Mouse (Mus musculus) ovary, adult 10 weeks (tissue): Measurements from ENCODE around the gene Ube3a. TPM values are rescaled to one million over a fixed set of nuclear protein-coding genes. Genes with fewer than 3 reads are reported as not detected.

ENCODE experiments used
- polyA plus RNA-seq: library from polyadenylated mRNA; stranded (reverse); fragments of 350-450 nt; fragmentation: Illumina TruSeq; extraction: RNeasy Lipid Tissue Mini Kit (QIAGEN cat#74804); gene quantifications from one replicate; pipeline ENCODE4 v1.2.3, GENCODE M21; 2014

The Ube3a gene
- 367 TPM for polyA plus RNA-seq

DNA sequence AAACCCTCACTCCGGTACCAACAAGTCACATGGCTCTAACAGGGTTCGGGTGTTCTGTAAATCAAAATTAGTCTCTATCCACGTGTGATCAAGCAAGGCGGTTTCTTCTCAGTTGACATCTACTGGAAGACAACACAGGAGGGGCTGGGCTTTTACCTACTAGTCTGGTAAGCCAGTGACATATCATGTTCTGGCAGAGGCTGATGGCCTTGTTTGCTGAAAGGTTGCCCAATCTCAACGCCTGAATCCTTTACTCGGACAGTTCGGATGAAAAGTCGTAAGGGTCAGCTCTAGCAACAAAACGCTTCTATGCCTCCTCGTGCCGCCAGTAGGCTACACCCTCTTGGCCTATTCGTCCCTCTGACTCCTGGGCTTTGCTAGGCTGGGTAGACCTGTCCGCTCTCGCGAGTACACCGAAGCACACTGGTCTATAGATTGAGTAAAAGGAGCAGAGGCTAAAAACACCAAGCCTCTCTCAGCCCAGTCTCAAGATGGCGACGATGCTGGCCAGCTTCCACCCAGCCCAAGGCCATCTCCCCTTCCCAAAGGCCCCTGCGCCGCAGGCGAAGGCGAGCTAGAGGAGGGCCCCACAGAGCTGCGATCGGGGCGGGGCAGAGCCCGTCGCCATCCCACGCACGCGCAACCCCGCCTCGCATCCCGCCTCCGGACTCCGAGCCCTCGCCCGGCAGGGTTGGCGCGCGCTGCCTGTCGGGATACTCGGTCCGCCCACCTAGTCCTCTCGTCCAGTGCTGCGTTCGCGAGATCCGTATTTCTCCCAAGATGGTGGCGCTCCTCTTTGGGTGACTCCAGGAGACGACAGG is at the start of gene Ube3a:
Gene Ube3a (plus strand): TSS at position 706 of the 821 bp plus-strand sequence.

